Mouse (Mus musculus): ENCODE results near the gene Oprd1.

The Oprd1 gene

DNA sequence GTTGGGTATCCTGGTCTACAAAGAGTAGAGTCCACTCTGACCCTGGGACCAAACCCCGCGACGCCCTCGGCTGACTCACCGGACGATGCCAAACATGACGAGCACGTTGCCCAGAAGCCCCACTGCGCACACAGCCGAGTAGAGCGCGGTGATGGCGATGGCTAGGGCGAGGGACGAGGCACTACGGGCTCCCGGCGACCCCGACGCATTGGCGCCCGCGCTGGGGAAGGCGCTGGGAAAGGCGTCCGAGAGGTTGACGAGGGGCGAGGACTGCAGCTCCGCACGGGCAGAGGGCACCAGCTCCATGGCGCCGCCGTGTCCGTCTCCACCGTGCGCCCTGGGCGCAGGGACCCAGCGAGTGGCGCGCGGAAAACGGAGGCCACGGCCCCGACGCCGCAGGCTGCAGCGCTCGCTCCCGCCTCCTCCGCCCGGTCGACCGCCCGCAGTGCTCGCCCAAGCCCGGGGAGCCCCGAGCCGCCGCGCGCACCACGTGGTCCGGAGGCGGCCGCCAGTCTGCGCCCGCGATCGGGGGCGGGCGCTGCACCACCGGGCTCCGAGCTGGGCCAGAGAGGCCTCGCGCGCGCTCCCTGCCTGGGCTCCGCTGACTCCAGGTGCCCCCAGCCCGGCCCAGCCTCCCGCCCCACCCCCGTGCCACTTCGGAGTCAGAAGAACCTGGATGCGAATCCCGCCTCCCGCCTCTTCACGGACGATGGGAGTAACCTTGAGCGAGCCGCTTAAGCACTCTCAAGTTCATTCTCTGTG is at the start of gene Oprd1:
Oprd1 (minus strand) TSS at position 407 of the 762 bp plus-strand sequence.
- in situ Hi-C loops (cut with MboI, MseI): no loop called here

DNA sequence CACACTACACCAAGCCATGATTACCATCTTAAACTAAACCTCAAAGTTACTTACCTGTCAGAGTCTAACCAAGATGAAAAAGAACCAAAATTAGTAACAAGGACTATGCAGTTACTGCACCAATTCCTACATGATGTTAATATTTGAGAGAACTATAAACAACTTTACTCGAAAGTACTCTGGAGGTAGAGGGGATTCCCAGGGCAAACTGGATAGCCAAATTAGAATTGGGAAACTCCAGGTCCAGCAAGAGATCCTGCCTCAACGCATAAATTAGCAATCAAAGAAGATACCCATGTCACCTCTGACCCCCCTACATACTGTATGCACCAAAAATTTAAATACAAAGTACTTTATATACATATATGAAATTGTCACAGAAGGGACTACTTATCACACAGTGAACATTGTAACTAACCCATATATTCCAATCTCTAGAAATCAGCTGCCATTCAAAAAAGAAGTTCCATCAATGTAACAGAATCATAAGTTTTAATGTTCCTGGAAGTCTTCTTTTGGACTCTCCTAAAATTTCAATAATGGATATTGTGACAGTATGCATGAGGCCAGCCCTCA is 43.6 kb upstream of the Oprd1 start:
- in situ Hi-C loops (cut with MboI, MseI): no loop called here

DNA sequence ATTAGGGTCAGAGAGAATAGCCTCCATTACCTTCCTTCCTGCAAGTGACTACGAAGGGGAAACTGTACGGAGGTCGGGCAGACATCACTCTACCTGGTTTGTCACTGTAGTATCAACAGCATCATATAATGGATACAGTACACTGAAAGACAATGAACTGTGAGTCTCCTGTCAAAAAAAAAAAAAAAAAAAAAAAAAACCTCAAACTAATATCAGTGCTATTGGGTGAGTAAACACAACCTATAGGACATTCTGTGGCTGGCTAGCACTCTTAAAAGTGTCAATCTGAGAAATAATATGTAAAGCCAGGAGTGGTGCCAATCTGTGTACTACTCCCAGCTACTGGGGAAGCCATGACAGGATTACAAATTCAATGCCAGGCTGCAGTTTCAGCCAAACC is 38.9 kb upstream of the Oprd1 start:
- in situ Hi-C loops (cut with MboI, MseI): no loop called here

DNA sequence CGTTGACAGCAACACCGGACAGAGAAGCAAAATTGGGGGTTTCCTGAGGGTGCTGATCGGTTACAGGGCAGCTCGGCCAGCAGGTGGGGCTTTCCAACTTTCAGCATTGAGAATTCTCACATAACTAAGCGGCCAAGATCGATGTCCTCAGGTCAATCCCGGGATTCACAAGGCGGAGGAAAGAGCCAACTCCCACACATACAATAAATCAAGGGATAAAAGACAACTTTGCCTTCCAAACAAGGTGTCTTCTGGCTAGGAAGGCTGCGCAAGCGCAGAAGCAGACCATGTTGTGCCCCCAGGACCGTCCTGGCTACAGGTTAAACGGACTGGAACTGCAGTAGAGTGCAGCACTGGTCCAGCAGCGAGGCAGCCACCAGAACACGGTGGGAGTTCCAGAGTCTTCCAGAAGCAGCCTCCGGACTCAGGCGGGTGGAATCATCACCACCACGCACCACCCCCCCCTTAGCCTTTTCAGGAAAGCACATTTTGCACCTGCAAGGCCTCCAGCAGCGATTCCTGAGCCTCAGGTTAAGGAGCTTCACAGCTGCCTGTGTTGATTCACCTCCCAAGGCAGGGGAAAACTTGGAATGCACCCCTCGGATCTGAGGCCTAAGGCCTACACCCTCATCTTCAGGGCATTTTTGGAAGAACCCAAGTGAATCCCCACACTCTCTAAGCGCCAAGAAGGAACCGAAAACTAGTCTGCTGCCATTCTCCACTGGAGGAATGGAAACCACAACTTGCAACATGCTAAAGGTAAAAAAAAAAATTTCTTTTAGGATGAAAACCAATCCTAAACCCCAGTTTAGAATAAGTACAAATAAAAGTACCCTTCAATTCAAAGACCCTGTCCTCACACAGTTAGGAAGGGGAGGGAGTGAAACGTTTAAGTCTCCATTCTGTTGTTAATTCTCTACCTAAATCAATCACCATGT is 37.7 kb upstream of the Oprd1 start:
- in situ Hi-C loops (cut with MboI, MseI): no loop called here

DNA sequence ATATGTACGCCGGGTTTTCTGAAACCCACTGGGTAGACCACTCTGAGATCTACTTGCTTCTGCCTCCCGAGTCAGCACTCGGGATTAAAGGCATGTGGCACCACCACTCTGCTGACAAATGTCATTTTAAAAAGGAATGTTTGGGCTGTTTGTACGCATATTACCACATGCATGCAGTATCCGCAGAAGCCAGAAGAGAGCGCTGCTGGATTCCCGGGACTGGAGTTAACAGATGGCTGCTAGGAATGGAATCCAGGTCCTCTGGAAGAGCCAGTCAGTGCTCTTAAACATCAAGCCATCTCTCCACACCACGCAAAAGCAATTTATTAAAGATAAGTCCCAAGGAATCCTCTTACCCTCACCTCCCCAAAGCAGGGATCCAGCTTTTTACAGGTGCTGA is 36.4 kb upstream of the Oprd1 start:
- in situ Hi-C loops (cut with MboI, MseI): no loop called here

DNA sequence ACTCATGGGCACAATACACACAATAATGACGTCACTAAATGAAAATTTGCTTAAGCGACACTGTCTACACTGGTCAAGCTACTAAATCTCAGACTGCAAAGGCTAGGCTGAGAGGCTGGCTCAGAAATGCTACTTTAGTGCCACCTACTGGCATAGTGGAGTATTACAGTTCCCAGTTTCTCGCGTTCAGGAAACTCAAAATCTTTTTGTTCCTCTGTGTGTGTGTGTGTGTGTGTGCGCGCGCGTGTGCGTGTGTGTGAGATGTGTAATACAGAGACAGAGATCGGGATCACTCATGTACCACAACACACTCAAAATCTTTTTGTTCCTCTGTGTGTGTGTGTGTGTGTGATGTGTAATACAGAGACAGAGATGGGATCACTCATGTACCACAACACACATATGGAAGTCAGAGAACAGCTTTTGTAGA is 34.4 kb upstream of the Oprd1 start:
- in situ Hi-C loops (cut with MboI, MseI): no loop called here

DNA sequence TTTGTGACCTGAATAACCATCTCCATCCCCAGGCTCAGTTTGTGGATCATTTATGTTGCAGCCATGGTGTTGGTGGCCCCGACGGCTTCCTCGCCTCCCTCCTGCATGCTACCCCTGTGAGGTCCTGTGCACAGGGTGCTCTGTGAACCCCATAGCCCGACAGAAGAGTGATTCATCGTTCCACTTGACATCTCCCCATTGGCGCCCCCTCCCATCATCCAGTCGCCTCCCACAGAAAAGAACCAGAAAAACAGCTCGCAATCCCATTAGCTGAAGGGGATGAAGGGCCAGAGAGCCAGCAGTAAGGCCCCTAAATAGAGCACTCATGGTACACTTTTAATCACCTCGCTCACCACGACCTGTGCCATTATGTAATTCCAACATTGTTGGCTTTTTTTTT is 32.2 kb upstream of the Oprd1 start:
- in situ Hi-C loops (cut with MboI, MseI): no loop called here

DNA sequence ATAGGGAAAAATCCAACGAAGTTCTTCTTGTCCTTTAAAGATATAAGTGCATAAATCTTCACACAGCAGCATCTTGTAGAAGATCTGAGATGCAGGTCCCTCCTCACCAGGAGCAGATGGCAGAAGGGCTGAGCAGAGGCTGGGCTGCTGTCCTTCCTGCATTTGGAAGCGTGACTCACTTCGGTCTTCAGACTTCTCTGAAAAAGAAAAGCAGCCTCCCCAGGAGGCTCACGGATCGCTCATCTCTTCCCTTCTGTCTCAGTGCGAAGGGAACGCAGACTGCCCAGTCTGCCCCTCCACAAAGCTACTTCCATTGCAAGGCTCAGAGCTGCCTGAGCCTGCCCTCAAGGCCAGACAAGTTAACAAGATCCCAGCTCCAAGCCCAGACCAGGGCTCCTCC is 26.6 kb upstream of the Oprd1 start:
- in situ Hi-C loops (cut with MboI, MseI): no loop called here

DNA sequence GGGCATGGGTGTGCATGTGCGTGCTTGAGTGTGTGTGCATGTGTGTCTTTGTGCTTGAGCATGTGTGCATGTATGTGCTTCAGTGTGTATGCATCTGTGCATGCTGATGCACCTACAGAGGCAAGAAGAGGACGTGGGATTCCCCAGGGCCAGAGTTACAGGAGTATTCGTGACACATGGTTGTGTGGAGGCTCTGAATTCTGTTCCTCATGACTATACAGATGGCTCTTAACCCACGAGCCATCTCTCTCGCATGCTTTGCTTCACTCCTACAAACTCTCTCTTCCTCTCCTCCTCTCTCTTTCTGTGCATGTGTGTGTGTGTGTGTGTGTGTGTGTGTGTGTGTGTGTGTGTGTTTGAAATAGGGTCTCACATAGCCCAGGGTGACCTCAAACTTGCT is 25.5 kb upstream of the Oprd1 start:
- in situ Hi-C loops (cut with MboI, MseI): no loop called here

DNA sequence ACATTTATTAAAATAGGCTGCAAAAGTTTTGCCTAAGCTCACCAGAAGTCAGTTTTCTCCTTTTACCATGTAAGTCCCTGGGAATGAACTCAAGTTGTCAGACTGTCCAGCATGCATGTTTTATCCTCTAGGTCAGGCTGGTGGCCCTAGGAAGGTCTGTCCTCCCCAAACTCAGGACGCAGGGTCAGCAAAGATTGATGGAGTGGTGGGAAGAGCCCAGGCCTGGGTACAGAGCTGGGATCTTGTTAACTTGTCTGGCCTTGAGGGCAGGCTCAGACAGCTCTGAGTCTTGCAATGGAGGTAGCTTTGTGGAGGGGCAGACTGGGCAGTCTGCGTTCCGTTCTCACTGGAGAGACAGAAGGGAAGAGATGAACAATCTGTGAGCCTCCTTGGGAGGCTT is 25.0 kb upstream of the Oprd1 start:
- in situ Hi-C loops (cut with MboI, MseI): no loop called here

DNA sequence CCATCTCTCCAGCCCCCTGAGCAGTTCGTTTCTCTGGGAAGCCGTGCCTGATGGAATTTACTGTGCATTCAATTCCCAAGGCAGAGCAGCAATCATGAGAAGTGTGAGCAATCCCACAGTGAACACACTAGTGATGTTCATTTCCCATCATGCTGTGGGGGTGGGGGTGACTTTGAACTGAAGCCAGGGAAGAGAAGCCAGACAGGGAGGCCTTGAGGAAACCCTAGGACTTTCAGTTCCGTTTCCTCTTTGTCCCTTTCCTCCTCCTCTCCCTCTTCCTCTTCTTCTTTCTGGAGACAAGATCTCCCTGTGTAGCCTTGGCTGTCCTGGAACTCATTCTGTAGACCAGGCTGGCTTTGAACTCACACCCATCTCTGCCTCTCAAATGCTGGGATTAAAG is 23.1 kb upstream of the Oprd1 start:
- in situ Hi-C loops (cut with MboI, MseI): no loop called here

DNA sequence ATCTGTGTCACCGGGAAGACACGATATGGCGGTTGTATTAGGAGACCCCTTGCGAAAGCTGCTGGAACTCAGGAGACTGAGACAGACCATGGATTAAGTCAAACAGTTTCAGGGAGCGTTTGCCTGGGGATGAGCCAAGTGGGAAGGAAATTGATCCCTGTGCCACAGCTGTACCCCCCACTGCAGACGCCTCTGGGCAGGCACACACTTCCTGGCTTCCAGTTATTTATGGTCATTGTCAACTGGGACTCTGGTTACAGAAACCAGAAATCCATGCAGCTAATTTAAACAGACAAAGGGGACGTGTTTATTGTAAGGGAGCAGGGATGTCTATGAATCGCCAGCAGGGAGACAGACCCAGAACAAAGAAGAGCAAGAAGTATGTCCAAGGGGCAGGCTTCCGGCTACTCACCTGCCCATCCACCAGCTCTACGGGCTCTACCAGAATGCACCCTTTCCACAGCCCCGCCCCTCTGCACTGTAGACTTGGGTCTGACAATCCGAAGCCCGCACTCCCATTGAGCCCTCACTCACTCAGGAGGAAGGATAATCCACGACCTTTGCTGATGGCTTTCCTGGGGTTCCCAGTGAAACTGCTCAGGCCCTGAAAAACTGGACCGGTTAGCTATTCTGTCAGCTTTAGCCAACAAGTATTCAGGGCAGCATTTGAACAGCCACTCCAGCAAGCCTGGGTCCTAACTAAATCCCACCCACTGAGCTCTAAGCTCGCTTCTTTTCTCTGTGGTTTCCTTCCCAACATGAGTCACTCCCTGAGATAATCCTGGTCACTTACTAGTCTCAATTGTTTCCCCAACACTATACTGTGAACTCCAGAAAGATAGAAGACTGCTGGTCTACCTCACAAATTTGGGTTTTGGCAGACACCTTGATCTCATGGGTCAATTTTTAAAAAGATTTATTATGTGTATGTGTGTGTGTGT is 22.3 kb upstream of the Oprd1 start:
- in situ Hi-C loops (cut with MboI, MseI): no loop called here

DNA sequence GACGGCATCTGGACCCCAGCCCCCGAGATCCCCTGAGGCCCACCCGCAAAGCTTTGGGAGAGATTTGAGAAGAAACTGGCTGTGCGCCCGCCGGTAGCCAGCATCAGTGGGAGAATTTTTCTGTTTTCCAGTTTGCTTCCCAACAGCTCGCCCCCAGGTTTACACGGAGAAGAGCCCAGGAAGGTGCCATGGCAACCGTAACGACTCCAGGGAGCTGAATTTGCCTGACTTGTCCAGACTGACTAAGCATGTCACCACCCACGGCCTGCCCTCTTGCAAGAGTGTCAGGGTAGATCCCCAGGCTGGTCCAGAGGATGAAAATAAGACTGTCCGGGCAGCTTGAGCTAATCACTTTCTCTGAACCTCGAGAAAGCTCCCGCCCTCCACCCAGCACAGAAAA is 21.4 kb upstream of the Oprd1 start:
- in situ Hi-C loops (cut with MboI, MseI): no loop called here

DNA sequence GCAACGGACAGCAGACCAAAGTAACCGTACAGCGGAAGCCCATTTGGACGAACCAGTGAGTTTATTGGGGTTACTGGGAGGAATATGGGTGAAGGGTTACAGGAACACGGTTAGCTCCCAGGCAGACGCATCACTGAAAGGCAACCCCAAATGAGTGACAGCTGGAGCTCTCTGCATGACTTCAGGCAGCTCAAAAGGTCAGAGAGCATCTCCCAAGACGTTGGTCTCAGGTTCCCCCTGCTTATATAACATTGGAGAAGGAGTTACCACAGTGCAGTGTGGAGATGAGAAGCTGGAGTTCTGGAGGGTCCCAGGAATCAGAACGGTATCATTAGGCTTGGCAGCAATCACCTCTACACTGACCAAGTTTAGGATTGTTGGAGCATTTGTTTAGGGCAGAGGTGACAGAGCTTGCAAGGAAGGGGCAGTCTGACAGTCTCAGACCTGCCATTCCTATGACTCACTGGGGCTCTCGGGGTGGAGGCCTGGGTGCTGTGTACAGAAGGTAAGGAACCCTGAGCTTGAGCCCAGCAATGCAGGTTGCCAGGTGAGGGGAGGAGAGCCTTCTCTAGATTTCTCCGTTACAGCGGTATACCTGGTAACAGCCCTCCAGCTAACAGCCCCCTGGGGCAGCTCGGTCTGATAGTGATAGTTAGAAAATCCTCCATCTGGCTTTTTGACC is 12.8 kb upstream of the Oprd1 start:
- in situ Hi-C loops (cut with MboI, MseI): no loop called here

DNA sequence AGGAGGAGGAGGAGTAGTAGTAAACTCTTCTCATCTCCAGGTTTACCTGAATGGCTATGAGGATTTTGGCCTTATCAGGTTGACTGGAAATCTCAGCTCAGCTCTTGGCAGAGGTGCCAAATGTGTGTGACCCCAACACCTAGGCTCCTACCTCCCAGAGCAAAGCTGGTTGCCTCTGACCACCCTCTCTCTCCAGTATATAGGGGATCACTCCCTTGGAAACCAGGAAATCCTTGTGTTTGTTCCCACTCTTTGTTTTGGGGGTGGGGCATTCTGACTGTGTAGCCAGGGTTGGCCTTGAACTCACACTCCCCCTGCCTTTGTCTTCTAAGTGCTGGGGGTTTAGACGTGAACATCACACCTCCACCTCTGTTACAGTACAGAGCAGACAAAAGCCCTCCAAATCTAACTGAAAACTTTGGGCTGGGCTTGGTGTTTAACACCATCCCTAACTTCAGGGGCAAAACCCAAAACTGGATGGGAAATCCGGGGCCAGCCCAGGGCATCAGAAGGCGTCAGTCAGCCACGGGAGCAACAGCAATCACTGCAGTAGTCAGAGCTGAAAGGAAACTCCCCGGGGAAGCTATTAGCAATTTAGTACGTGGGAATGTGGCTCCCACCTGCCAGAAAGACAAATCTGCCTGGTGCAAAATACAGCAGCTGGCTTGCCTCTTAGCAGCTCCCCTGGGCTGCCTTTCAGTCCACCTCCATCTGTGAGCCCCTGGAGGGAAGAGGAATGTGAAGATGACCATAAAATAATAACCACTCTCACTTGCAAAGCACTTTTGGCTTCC is 10.8 kb upstream of the Oprd1 start:
- in situ Hi-C loops (cut with MboI, MseI): no loop called here

DNA sequence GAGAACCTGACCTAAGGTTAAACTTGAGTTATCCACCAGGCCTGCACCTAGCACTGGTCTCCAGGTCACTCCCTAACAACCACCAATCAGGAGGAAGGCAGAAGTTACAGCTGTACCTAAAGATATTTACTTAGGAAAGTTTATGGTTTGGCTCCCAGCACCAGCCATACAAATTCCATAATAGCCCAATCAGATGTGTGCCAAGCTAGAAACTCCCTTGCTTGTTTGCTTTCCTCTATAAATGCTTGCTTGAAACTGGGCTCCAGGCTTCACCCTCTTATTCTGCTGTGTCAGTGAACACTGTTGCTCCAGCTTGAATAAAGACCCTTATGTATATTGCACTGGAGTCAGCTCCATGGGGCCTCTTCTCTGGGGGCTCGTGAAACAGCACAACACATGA is 7.4 kb upstream of the Oprd1 start:
- in situ Hi-C loops (cut with MboI, MseI): no loop called here

DNA sequence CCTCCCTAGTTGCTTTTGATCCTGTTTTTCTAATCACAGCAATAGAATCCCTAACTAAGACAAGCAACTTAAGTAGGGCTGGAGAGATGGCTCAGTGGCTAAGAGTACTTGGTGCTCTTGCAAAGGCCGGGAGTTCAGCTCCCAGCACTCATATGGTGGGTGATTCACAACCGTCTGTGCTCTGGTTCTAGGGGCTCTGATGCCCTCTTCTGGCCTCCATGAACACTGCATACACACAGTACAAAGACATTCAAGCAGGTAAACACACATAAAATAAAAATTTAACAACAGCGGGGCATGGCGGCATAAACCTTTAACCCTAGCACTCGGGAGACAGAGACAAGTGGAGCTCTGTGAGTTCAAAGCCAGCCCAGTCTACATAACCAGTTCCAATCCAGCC is 1.9 kb upstream of the Oprd1 start:
- in situ Hi-C loops (cut with MboI, MseI): no loop called here

DNA sequence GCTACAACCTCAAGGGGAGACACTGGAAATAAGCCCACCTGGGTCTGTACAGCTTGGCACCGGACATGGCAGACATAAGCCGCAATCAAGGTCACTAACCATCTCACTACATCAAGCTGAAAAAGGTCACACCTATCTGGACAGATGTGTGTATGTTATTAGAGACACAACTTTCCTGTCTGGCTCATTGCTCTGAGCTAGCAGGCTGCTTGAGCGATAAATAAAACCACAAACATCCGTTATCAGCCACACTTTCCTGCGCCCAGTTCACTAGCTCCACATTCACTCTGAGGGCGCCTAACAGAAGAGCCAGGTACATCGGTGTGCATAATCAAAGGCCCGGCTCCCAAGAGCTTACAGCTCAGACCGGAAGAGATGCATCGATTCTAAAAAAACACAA is 806 bp upstream of the Oprd1 start:
- in situ Hi-C loops (cut with MboI, MseI): no loop called here

DNA sequence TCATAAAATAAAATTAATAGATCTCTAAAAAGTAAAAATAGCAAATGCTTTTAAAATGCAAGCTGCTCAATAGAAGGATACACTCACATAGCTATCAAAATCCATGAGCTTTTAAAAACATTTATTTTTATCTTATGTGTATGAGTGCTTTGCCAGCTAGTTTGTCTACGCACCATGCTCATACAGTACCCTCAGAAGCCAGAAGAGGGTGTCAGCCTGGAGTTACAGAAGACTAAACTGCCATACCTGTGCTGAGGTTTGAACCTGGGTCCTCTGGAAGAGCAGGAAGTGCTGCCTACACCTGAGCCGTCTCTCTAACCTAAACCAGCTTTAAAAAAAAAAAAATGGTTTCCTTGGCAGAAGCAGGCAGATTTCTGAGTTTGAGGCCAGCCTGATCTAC is 5.6 kb downstream of the Oprd1 start:
- in situ Hi-C loops (cut with MboI, MseI): no loop called here

DNA sequence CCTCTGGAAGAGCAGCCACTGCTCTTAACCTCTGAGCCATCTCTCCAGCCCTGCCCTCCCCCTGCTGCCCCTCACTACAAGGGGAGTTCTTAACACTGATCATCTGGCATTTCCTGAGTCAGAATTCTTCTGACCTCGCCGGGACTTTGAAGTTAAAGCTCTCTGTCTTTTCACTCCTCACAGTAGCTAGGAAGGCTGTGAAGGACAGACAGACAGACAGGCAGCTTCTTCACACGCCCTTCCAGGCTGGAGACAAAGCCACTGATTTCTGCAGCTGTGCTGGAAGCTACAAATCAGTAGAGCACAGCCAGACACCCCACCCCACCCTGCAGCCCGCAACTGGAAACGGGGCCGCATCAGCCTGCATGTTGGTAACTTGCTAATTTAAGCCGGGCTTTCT is 7.3 kb downstream of the Oprd1 start:
- in situ Hi-C loops (cut with MboI, MseI): no loop called here
